Mouse (Mus musculus): Measurements from ENCODE around the gene Hrh2. TPM values are rescaled to one million over a fixed set of nuclear protein-coding genes. Genes with fewer than 3 reads are reported as not detected.

Hrh2 gene
- 9.8 TPM for polyA plus RNA-seq (2017; shearing (Covaris generic))

DNA sequence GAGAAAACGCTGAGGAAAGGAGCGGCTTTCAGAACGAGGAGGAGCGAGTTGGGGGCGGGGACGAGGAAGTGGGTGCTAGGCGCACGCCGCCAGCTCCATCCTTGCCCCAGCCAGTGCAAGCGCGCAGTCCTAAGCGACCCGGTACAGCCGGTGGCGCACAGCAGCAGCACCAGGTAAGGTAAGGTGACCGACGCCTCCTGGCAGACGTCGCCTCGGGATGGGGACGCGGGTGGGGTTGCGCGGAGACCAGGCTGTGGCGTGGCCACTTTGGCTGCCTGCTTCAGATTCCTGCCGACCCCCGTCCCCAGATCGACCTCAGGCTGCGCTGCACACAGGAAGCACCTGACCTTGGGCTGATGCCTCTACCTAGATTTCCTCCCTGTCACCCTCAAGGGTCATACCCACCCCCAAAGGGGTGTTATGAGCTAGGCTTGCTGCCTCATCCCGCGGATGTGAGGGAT, at the start of gene Hrh2:
TSS of gene Hrh2 (plus strand) at position 109 of the 461 bp plus-strand sequence.

Other genes starting within 250 kb of the Hrh2 start
- not detected for gene Drd1, start 136.4 kb upstream of the Hrh2 start, polyA plus RNA-seq (2017; shearing (Covaris generic))
- 56.3 TPM for gene Sfxn1, start 120.3 kb upstream of the Hrh2 start, polyA plus RNA-seq (2017; shearing (Covaris generic))
- not detected for gene Cplx2, start 179.2 kb downstream of the Hrh2 start, polyA plus RNA-seq (2017; shearing (Covaris generic))